Mouse (Mus musculus) forebrain, postnatal 0 days (tissue): ENCODE measurements at regions not wholly inside any gene's neighbourhood (a gene's known extent, or its start where the extent isn't known, plus 50 kb on each side); places are given as distances from the start of the nearest gene placed in this dataset.

Source experiments
- ATAC-seq: fragments of 200-750 bp; cut with Nextera tagmentation; 2 replicates; pipeline ENCODE4 v1.8.0; 2017; ENCODE audit warnings: mild to moderate bottlenecking, moderate library complexity
- DNase-seq: peaks from one replicate; pipeline ENCODE4 v3.0.0-alpha.2; 2015
- H3K27ac ChIP-seq: fragments of 300-500 bp; sonication (generic); 2 replicates; pipeline ENCODE4 v1.5.1; 2014; ENCODE audit warnings: low read depth, mild to moderate bottlenecking, antibody characterized with exemption, low read length, moderate library complexity, mixed read lengths
- H3K27me3 ChIP-seq: fragments of 300-500 bp; sonication (generic); 2 replicates; pipeline ENCODE4 v1.6.1; 2014; ENCODE audit warnings: mild to moderate bottlenecking, low read length, mixed read lengths; ENCODE audit not compliant: insufficient read depth
- H3K36me3 ChIP-seq: fragments of 300-500 bp; sonication (generic); 2 replicates; pipeline ENCODE4 v1.6.1; 2014; ENCODE audit warnings: mild to moderate bottlenecking, moderate library complexity; ENCODE audit not compliant: insufficient read depth
- H3K4me1 ChIP-seq: fragments of 300-500 bp; sonication (generic); 2 replicates; pipeline ENCODE4 v1.6.1; 2014; ENCODE audit warnings: antibody characterized with exemption; ENCODE audit not compliant: insufficient read depth
- H3K4me2 ChIP-seq: fragments of 300-500 bp; sonication (generic); 2 replicates; pipeline ENCODE4 v1.6.1; 2014; ENCODE audit warnings: low read depth, mild to moderate bottlenecking, moderate library complexity
- H3K4me3 ChIP-seq: fragments of 300-500 bp; sonication (generic); 2 replicates; pipeline ENCODE4 v1.5.1; 2014; ENCODE audit warnings: low read depth, low read length, mixed read lengths
- H3K9ac ChIP-seq: fragments of 300-500 bp; sonication (generic); 2 replicates; pipeline ENCODE4 v1.6.1; 2014; ENCODE audit warnings: mild to moderate bottlenecking
- H3K9me3 ChIP-seq: fragments of 300-500 bp; sonication (generic); 2 replicates; pipeline ENCODE4 v1.6.1; 2016; ENCODE audit warnings: low read length
- CTCF ChIP-seq: sonication (generic); IDR thresholded peaks from 2 replicates; pipeline ENCODE4 v1.5.1; 2016; ENCODE audit warnings: antibody characterized with exemption, control low read depth, low read depth
- WGBS: fragments of 180-500 bp; shearing (Covaris S2); extraction: QIAGEN DNeasy Blood & Tissue Kit; methylation state at CpG from one replicate; pipeline ENCODE4 v1.1.7; 2014; 5-methylcytosine and 5-hydroxymethylcytosine counted together

DNA sequence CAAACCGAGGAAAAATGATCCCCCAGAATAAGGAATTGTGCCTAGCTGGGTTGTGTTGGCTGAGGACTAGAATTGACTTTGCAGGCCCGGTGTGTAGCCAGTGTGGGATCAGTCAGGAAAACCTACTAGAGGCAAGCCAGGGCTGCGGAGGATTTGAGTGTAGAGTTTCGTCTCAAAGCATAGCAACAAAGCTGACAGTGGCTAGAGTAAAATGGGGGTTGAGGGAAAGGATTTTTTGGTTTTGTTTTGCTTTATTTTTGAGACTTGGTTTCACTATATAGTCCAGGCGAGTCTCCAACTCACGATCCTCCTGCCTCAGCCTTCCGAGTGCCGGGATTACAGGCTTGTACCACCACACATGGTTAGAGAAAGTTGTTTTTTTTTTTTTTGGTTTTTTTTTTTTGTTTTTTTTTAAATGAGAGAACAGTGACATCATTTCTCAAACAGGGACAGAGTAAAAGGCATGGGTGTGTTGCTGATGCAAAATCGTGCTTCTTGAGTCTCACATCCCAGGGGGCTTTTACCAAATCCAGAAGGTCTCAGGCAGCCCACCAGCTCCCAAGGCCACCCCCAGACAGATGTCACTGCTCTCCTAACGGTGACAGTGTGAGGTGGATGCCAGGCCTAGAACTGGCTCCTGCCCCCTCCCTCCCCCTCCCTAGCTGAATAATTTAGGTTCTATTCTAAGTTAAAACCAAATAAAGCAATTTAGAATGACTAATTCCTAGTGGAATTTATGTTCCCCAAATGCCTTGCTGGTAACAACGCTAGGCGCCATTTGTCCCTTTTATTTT is 101.8 kb downstream of the Nptx2 start:
- no peaks in the 10 kb centered on the region for H3K9me3 ChIP-seq
- H3K4me1 ChIP-seq: no peaks in the 10 kb centered on the region
- H3K9ac ChIP-seq: no peak overlapping the region
- no peak for TF ChIP-seq CTCF
- H3K4me2 ChIP-seq: no peak overlapping the region
- no peak for ATAC-seq
- H3K4me3 ChIP-seq: no peak overlapping the region
- H3K27me3 ChIP-seq: no peaks in the 10 kb centered on the region
- WGBS: 80% methylated on average over 12 of the region's 12 CpGs
- H3K27ac ChIP-seq: no peak overlapping the region
- DNase-seq: no peak
- no peaks in the 10 kb centered on the region for H3K36me3 ChIP-seq

DNA sequence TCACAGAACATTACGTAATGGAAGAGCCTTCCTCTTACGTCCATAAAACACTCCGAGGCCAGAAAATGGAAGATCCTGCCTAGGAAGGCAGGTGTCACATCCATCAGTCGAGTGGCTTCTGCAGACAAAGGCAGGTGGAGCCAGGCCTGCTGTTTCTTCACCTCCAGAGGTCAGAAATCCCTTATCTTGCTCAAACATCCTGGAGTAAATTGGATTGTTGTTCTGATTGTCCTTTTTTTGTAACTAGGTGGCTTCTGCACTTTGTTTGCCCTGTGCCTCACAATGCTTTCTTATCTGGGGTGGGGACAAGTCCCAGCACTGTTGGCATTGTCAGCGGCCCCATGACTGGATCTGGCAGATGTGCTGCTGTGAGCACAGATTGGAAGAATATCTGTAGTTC is 106.5 kb downstream of the Nptx2 start:
- no peaks in the 10 kb centered on the region for H3K36me3 ChIP-seq
- H3K27me3 ChIP-seq: no peaks in the 10 kb centered on the region
- no peak overlapping the region for H3K4me2 ChIP-seq
- no peak for TF ChIP-seq CTCF
- no peak overlapping the region for H3K27ac ChIP-seq
- H3K4me3 ChIP-seq: no peak overlapping the region
- DNase-seq (no peak), ATAC-seq (no peak)
- no peaks in the 10 kb centered on the region for H3K4me1 ChIP-seq
- 78% methylated on average over 5 of the region's 5 CpGs for WGBS
- H3K9me3 ChIP-seq: no peaks in the 10 kb centered on the region
- no peak overlapping the region for H3K9ac ChIP-seq

DNA sequence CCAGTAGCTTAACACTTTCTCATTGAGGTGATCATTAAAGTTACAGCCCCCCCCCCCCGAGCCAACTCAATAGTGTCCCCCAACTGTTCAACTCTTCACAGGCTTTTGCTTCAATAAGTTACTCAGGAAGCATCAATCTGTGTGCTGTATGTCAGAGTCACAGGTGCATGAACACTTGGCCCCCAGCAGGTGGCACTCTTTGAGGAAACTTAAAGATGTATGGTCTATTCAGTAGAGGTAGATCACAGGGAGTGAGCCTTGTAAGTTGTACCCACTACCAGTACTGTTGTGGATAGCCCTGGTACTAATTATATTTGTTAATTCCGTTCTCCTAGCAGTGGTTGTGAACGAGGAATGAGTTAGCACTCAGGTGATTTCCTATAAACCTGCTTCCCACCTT is 99.6 kb downstream of the Tmem130 start:
- Histone ChIP-seq H3K9me3 (no peaks in the 10 kb centered on the region), H3K4me2 (no peak overlapping the region), H3K4me1 (no peaks in the 10 kb centered on the region), H3K27ac (no peak overlapping the region), H3K27me3 (no peaks in the 10 kb centered on the region), H3K9ac (no peak overlapping the region), H3K4me3 (no peak overlapping the region), H3K36me3 (no peaks in the 10 kb centered on the region)
- ATAC-seq (no peak), DNase-seq (no peak)
- WGBS: 80% methylated on average over 3 of the region's 3 CpGs
- no peak for TF ChIP-seq CTCF

DNA sequence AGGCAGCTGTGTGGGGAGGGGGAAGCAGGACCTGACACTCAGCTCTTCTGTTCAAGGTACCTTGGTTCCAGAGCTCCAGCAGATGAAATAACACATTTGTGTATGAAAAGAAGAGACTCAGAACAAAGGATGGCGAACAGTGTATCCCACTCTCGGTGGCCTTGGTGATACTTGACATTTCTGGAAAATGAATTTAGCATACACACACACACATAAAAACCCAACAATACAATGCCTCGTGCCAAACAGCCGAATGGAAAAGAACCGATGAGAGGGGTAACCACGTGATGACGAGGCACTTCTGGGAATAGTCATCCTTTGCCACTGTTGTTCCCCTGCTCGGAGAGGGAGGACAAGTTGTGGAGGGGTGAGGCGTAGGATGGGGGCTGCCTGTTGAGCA is 97.6 kb downstream of the Tmem130 start:
- Histone ChIP-seq H3K4me1 (no peaks in the 10 kb centered on the region; the same call in 1 of the 2 replicates), H3K36me3 (no peaks in the 10 kb centered on the region), H3K27ac (no peak overlapping the region), H3K9ac (no peak overlapping the region), H3K27me3 (no peaks in the 10 kb centered on the region), H3K4me2 (no peak overlapping the region), H3K4me3 (no peak overlapping the region), H3K9me3 (no peaks in the 10 kb centered on the region)
- DNase-seq: no peak
- 77% methylated on average over 9 of the region's 9 CpGs for WGBS
- ATAC-seq: no peak
- no peak for TF ChIP-seq CTCF

DNA sequence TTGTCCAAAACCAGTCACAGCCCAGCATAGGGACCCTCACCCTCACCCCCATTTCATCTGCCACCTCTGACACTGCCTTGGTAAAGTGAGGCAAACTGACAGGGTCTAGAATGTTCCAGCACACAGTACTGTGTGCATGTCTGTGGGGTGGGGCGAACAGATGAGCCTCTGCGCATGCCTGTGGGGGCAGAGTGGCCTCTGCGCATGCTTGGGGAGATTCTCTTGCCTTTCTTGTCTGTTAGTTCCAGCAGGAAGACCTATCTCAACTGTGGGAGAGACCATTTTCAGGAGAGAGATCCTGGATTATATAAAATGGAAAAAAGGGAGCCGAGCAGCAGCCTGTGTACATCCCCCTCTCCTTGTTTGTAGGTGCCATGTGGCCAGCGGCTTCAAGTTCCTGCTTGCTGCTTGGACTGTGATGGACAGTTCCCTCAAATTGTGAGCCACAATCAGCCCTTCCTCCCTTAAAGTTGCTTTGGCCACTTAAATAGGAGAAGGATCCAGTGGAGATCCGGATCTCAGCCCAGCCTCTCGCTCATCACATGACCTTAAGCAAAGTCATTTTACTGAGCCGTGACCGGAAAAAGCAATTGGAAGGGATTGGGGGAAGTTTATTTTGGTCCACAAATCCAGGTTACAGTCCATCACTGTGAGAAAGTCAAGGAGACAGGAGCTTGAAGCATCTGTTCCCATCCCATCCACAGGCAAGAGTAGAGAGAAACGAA is 96.9 kb downstream of the Tmem130 start:
- no peak overlapping the region for H3K9ac ChIP-seq
- no peak for ATAC-seq

DNA sequence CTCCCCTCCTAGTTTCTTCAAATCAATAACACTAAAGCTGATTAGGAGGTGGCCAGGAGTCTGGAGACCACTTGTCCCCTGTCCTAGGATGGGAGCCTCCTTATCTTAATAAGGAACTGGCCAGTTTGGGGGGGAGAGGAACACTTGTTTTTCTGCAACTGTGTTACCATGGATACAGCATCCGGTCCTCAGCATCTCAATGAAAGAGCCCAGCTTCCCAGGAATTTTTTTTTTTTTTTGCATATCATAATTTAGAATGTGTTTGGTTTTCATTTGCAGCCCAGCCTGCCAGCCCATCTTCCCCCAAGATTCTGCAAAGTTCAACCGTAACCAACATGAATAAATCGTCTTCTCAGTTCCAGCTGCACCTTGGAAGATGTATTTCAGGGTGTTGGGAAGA is 93.6 kb downstream of the Tmem130 start:
- DNase-seq (peak; percentile 50), ATAC-seq (peak; percentile 72)

More for the DNA sequence above, 96.9 kb downstream of the Tmem130 start:
- H3K36me3 ChIP-seq: no peaks in the 10 kb centered on the region
- 94% methylated on average over 10 of the region's 10 CpGs for whole genome bisulfite sequencing
- TF ChIP-seq CTCF: no peak
- H3K4me1 ChIP-seq: no peaks in the 10 kb centered on the region; the same call in 1 of the 2 replicates
- no peaks in the 10 kb centered on the region for H3K9me3 ChIP-seq
- no peaks in the 10 kb centered on the region for H3K27me3 ChIP-seq
- no peak overlapping the region for H3K4me2 ChIP-seq
- no peak overlapping the region for H3K4me3 ChIP-seq
- DNase-seq: no peak
- H3K27ac ChIP-seq: no peak overlapping the region

More for the DNA sequence above, 93.6 kb downstream of the Tmem130 start:
- Histone ChIP-seq H3K9me3 (no peaks in the 10 kb centered on the region), H3K36me3 (no peaks in the 10 kb centered on the region), H3K4me1 (no peaks in the 10 kb centered on the region; the same call in 1 of the 2 replicates), H3K9ac (no peak overlapping the region), H3K27ac (peak overlapping the region; percentile 66), H3K27me3 (no peaks in the 10 kb centered on the region), H3K4me3 (no peak overlapping the region), H3K4me2 (no peak overlapping the region)
- no peak for TF ChIP-seq CTCF
- WGBS: 38% methylated on average over 3 of the region's 3 CpGs
